Mouse (Mus musculus) intestine, embryonic 16.5 days (tissue): ENCODE measurements around the gene Lyrm7. TPM values are rescaled to one million over a fixed set of nuclear protein-coding genes. Genes with fewer than 3 reads are reported as not detected.
"Not testable (repeated sequence)": the region's sequence is repeated elsewhere in the genome, so short reads cannot be mapped to it uniquely, and the experiment has no call there.

Source experiments
- ATAC-seq: fragments of 200-750 bp; cut with Nextera tagmentation; 2 replicates; pipeline ENCODE4 v1.8.0; 2017; ENCODE audit warnings: moderate TSS enrichment, moderate library complexity
- H3K27ac ChIP-seq: fragments of 300-500 bp; sonication (generic); 2 replicates; pipeline ENCODE4 v1.5.1; 2014; ENCODE audit warnings: mild to moderate bottlenecking, low read length
- H3K27me3 ChIP-seq: fragments of 300-500 bp; sonication (generic); replicated peaks from 2 replicates; pipeline ENCODE4 v1.6.1; 2014; ENCODE audit warnings: low read length, control low read depth, mixed read lengths; ENCODE audit not compliant: control insufficient read depth, insufficient read depth
- H3K36me3 ChIP-seq: fragments of 300-500 bp; sonication (generic); 2 replicates; pipeline ENCODE4 v1.6.1; 2014; ENCODE audit warnings: low read length, control low read depth; ENCODE audit not compliant: control insufficient read depth, insufficient read depth
- H3K4me1 ChIP-seq: fragments of 300-500 bp; sonication (generic); 2 replicates; pipeline ENCODE4 v1.6.1; 2014; ENCODE audit warnings: low read length, control low read depth, mixed read lengths; ENCODE audit not compliant: control insufficient read depth, insufficient read depth
- H3K4me2 ChIP-seq: fragments of 300-500 bp; sonication (generic); 2 replicates; pipeline ENCODE4 v1.6.1; 2014; ENCODE audit warnings: low read depth, low read length, control low read depth
- H3K4me3 ChIP-seq: fragments of 300-500 bp; sonication (generic); 2 replicates; pipeline ENCODE4 v1.5.1; 2014; ENCODE audit warnings: mild to moderate bottlenecking, low read length
- H3K9ac ChIP-seq: fragments of 300-500 bp; sonication (generic); 2 replicates; pipeline ENCODE4 v1.6.1; 2014; ENCODE audit warnings: low read depth, low read length
- H3K9me3 ChIP-seq: fragments of 300-500 bp; sonication (generic); 2 replicates; pipeline ENCODE4 v1.6.1; 2016; ENCODE audit warnings: low read length, control low read depth; ENCODE audit not compliant: control insufficient read depth
- WGBS: fragments of 180-500 bp; shearing (Covaris S2); extraction: QIAGEN DNeasy Blood & Tissue Kit; methylation state at CpG from one replicate; pipeline ENCODE4 v1.1.7; 2014; 5-methylcytosine and 5-hydroxymethylcytosine counted together
- polyA plus RNA-seq: library from polyadenylated mRNA; unstranded; fragments of >200 nt; fragmentation: Nextera tagmentation; extraction: Ambion mirVana; gene quantifications from 2 replicates; pipeline ENCODE4 v1.2.1, GENCODE M21; 2015

The Lyrm7 gene
- polyA plus RNA-seq, 1 experiment from 2014 or later = 9.7 TPM

DNA sequence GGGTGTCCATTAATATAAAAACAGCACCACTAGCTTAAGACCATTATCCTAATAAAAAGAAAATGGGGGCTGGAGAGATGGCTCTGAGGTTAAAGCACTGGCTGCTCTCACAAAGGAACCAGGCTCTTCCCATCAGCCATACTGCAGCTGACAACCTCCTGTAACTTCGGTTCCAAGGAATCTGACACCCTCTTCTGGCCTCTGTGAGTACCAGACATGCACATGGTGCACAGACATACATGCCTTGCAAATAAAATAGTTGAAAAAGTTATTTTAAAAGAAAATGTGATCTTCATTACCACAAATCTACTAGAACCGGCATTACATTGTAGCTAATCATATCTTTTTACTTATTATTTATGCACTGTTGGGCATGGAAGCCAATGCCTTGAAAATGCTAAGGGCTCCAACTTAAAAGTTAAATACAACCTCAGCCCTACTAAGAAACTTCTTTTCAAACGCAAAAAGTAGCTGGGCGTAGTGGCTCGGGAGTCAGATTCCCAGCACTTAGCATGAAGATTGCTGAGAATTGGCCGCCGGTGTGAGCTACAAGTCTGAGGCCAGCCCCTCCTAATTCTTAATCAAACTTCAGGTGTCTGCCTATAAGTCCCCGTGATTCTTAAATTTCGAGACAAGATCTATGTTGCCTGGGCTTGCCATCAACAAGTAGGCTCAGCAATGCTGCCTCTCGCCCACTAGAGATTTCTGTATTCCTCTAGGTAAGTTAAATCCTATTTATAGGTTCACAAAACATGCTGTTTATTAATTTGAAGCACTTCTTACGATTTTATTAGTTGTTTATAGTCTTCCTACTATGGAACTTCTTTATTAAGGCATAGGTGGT, 1.2 kb downstream of the Lyrm7 start:
- H3K36me3 ChIP-seq = no peaks in the 10 kb centered on the region
- peak overlapping the region; percentile 67 for H3K4me3 ChIP-seq
- H3K4me1 ChIP-seq = peaks cover 6% of the 10 kb centered on the region; the same call in 1 of the 2 replicates
- peak overlapping the region; percentile 78 for H3K9ac ChIP-seq
- no peaks in the 10 kb centered on the region for H3K9me3 ChIP-seq
- no peaks in the 10 kb centered on the region for H3K27me3 ChIP-seq
- ATAC-seq = no peak
- H3K4me2 ChIP-seq = peak overlapping the region; percentile 74
- no peak overlapping the region; the same call in 1 of the 2 replicates for H3K27ac ChIP-seq
- WGBS = 20% methylated on average over 11 of the region's 11 CpGs

DNA sequence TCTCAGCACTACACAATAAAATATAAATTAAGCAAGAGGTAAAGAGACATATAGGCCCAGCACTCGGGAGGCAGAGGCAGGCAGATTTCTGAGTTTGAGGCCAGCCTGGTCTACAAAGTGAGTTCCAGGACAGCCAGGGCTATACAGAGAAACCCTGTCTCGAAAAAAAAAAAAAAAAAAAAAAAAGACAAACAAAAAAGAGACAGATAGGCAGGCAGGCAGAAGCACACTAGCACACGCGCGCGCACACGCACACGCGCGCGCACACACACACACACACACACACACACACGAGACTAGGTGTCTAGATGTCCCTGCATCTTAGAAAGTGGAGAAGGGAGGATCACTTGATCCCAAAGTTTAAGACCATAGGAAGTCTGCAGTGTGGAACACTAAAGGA, 1.8 kb downstream of the Lyrm7 start:
- not testable (repeated sequence) for H3K9ac ChIP-seq, H3K36me3 ChIP-seq, H3K27me3 ChIP-seq, H3K4me2 ChIP-seq, H3K27ac ChIP-seq, H3K4me1 ChIP-seq, H3K9me3 ChIP-seq, H3K4me3 ChIP-seq, ATAC-seq
- WGBS = 96% methylated on average over 11 of the region's 12 CpGs

DNA sequence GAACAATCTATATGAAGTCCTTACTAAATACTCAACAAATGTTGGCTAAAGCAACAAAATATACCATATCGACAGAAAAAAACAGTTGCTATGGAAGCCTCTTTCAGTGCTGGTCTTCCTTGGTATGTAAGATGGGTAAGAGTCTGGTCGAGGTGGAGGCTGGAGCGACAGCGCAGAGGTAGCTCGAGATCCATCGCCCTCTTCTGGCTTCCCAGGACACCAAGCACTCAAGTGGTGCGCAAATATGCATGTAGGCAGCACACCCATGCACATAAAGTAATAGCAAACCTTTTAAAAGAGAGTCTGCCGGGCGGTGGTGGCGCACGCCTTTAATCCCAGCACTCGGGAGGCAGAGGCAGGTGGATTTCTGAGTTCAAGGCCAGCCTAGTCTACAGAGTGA, 9.1 kb downstream of the Lyrm7 start:
- Histone ChIP-seq H3K36me3 (no peaks in the 10 kb centered on the region), H3K4me2 (no peak overlapping the region), H3K27ac (no peak overlapping the region), H3K9me3 (no peaks in the 10 kb centered on the region), H3K4me3 (no peak overlapping the region), H3K27me3 (no peaks in the 10 kb centered on the region), H3K9ac (no peak overlapping the region), H3K4me1 (no peaks in the 10 kb centered on the region)
- no peak for ATAC-seq
- WGBS = 91% methylated on average over 12 of the region's 12 CpGs

DNA sequence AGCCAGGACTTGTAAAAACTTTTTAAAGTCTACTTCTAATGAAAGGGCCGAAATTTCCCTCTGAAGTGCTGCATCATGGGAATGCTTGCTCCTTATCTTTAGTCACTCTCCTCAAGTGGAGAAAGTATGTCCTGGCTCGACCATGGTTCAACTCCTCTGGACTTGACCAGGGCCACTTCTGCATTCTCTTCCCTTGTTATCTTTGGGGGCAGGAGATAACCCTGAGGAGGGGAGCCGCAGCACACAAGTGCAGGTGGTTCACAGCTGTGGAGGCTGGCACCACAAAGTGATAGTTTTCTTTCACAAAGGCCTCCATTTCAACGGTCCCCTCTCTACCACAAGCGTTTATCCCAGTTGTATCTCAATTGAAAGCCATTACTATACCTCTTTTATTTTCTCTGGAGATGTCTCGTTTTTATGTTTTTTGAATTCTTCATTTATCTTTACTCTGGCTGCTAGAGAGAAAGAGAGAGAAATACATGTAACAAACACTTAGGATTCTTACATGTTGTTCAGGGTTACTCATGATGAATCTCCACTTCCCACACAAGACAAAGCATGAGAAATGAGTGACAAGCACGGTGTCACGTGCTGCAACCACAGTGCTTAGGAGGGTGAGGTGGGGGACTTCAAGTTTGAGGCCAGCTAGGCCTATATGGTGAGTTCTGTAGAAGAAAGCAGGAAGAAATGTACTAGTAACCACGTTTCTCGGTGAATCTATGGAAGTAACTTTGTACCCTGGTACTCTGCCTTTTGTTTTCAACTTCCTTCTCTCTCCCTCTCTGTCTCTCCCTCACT, 10.6 kb downstream of the Lyrm7 start:
- no peak overlapping the region for H3K4me3 ChIP-seq
- H3K4me1 ChIP-seq = no peaks in the 10 kb centered on the region
- H3K27ac ChIP-seq = no peak overlapping the region
- H3K9me3 ChIP-seq = no peaks in the 10 kb centered on the region
- H3K27me3 ChIP-seq = no peaks in the 10 kb centered on the region
- 82% methylated on average over 10 of the region's 10 CpGs for WGBS
- no peak for ATAC-seq
- H3K36me3 ChIP-seq = no peaks in the 10 kb centered on the region
- H3K9ac ChIP-seq = no peak overlapping the region
- H3K4me2 ChIP-seq = no peak overlapping the region

DNA sequence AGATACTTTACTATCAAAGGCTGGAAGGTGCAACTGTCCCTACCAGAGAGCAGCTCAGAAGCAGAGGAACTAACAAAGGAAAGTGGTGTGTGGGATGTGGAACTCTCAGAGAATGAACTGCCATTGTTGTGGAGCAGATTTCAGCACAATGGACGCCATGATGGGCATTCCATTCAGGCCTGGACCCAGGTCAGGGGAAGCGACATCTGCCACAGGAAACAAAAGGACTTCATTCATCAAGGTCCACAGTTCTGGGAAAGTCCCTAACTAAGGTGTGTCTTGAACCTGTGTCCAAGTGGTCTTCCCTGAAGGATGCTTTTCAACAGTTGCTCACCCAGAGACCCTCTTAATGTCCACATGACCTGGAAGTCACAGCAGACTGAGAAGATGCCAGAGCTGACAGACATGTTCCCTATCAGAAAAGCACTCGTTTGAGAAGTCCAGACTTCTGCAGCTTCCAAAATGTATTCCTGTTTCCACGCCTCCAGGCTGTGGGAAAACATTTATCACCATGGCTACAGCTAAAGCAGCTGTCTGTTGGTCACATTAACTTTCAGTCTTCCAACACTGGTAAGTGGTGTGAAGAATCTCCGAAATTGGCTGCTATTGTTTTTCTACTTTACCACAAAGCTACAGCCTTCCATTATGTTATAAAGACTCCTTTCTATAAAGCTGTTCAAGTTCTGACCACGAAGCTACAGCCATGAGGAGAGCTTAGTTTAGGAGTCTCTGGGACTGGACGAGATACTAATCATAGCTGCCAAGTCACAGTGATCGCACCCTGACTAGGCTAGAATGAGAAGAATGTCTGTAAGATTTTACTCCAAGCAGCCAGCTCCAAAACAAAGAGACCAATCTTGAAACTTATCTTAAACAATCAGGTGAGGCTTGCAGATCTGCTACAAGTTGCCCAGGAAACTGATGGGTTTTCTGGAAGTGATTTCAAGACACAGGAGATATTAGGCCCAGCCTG, 15.0 kb downstream of the Lyrm7 start:
- H3K9me3 ChIP-seq = no peaks in the 10 kb centered on the region
- no peak for ATAC-seq
- H3K4me1 ChIP-seq = no peaks in the 10 kb centered on the region
- H3K4me2 ChIP-seq = no peak overlapping the region
- H3K9ac ChIP-seq = 0 out of 2 replicates have a peak overlapping the region, but pooled peaks have one; percentile 30
- H3K4me3 ChIP-seq = no peak overlapping the region
- no peaks in the 10 kb centered on the region for H3K27me3 ChIP-seq
- no peaks in the 10 kb centered on the region for H3K36me3 ChIP-seq
- no peak overlapping the region for H3K27ac ChIP-seq
- 48% methylated on average over 8 of the region's 8 CpGs for WGBS

DNA sequence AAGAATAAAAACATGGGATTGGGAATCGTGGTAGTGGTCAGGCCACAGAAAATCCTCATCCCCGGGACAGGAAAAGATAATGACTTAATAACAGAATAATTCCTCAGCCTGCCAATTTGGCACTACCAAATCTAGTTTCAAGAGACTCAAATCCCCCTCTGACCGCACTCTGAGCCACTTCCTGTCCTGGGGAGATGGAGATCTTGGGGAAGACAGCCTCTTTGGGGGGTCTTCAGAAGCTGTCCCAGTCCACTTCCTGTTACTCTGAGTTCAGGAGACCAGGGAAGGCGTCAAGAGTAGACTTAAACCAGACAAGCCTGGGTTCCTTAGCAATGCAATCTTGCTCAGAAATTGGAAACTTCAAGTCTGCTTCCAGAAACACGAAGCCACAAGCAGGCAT, 15.8 kb downstream of the Lyrm7 start:
- H3K27ac ChIP-seq = no peak overlapping the region
- H3K4me1 ChIP-seq = no peaks in the 10 kb centered on the region
- no peak overlapping the region for H3K4me2 ChIP-seq
- ATAC-seq = no peak
- no peaks in the 10 kb centered on the region for H3K36me3 ChIP-seq
- H3K9me3 ChIP-seq = no peaks in the 10 kb centered on the region
- WGBS = 76% methylated on average over 5 of the region's 5 CpGs
- H3K27me3 ChIP-seq = no peaks in the 10 kb centered on the region
- no peak overlapping the region for H3K9ac ChIP-seq
- H3K4me3 ChIP-seq = no peak overlapping the region

DNA sequence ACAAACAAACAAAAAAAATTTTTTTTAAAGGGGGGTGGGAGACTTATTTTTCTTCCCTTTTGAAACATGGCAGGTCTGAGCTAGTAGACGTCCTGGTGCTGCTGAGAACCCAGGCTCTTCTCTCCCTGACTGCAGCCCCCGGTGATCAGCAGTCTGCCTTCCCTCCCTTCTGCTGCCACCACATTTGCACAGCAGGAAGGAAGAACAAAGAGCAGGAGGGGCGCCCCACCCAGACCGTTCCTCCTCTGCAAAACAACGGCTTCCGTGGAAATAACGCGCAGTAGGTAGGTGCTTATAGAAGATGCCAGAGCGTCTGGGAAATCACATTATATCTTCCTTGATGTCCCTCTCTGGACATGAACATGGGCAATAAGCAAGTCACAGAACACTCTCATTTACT, 16.3 kb downstream of the Lyrm7 start:
- Histone ChIP-seq H3K9me3 (no peaks in the 10 kb centered on the region), H3K4me1 (no peaks in the 10 kb centered on the region), H3K9ac (no peak overlapping the region), H3K4me2 (no peak overlapping the region), H3K36me3 (no peaks in the 10 kb centered on the region), H3K27me3 (no peaks in the 10 kb centered on the region), H3K27ac (no peak overlapping the region), H3K4me3 (no peak overlapping the region)
- WGBS = 72% methylated on average over 9 of the region's 9 CpGs
- ATAC-seq = no peak

DNA sequence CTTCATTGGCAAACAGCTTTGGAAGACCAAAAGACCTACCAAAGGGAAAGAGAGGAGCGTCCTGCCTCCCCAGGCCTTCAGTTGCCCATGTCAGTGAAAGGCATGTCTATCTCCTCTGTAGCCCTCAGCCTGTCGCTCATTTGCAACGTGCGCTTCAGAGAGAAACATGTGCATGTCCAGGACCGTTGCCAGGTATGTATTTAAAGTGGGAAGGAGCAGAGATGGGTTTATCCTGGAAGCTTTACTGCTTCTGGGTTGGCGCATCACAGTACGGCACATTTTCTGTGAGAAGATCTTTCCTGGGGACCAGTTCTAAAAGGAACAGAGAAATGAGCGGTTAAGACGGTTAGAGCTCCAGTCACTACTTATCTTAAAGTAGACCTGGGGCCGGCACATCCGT, 19.8 kb downstream of the Lyrm7 start:
- Histone ChIP-seq H3K27me3 (no peaks in the 10 kb centered on the region), H3K36me3 (no peaks in the 10 kb centered on the region), H3K4me3 (no peak overlapping the region), H3K9me3 (no peaks in the 10 kb centered on the region), H3K9ac (no peak overlapping the region), H3K4me1 (no peaks in the 10 kb centered on the region), H3K4me2 (no peak overlapping the region), H3K27ac (no peak overlapping the region)
- no peak for ATAC-seq
- 90% methylated on average over 11 of the region's 11 CpGs for WGBS

DNA sequence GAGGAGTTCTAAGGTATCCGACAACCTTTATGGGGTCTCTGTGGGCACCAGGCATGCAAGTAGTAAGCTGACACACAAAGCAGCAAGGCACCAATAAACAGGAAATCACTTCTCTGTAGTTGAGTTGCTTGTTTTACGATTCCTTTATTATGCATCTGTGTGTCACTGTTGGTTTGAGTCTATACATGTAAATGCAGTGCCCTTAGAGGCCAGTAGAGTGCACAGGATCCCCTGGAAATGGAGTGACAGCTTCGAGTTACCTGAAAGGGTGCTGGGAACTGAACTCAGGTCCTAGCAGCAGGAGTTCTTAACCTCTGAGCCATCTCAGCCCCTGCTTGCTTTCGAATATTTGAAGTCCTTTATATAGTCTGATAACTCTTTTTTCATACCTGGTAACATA, 21.0 kb downstream of the Lyrm7 start:
- H3K36me3 ChIP-seq = no peaks in the 10 kb centered on the region

More for the DNA sequence above, 21.0 kb downstream of the Lyrm7 start:
- Histone ChIP-seq H3K27me3 (no peaks in the 10 kb centered on the region), H3K9me3 (no peaks in the 10 kb centered on the region), H3K4me1 (no peaks in the 10 kb centered on the region), H3K27ac (no peak overlapping the region), H3K4me2 (no peak overlapping the region), H3K4me3 (no peak overlapping the region), H3K9ac (no peak overlapping the region)
- WGBS = 91% methylated on average over 4 of the region's 4 CpGs
- ATAC-seq = no peak
